In genomic region chr12:78693281-78693680, GRCm38 (mm10) we compare ENCODE assay signal across 14 mouse cellular contexts. TPM values are rescaled to one million over a fixed set of nuclear protein-coding genes. Genes with fewer than 3 reads are reported as not detected.
"Had no signal": no experiment of that assay in that cellular context is flagged by ENCODE, and none has a peak within 500 bp of the region (broad histone marks: within the 10 kb centered on the region; RNA-seq: fewer than 3 reads in every experiment).

No protein-coding gene starts in this region.

- H3K9ac ChIP-seq: intestine, embryonic 15.5 days; limb, embryonic 15.5 days; liver, embryonic 13.5 days; midbrain, embryonic 12.5 days; neural tube, embryonic 13.5 days had no signal

- ATAC-seq: intestine, embryonic 15.5 days; midbrain, embryonic 16.5 days had no signal

- H3K36me3 ChIP-seq: intestine, embryonic 15.5 days; limb, embryonic 15.5 days; liver, embryonic 13.5 days; midbrain, embryonic 12.5 days; neural tube, embryonic 13.5 days had no signal

- H3K4me2 ChIP-seq: intestine, embryonic 15.5 days; limb, embryonic 15.5 days; liver, embryonic 13.5 days; midbrain, embryonic 12.5 days; neural tube, embryonic 13.5 days had no signal

- H3K9me3 ChIP-seq: intestine, embryonic 15.5 days; limb, embryonic 15.5 days; liver, embryonic 13.5 days; midbrain, embryonic 12.5 days; neural tube, embryonic 13.5 days had no signal

- H3K27ac ChIP-seq: intestine, embryonic 15.5 days; limb, embryonic 15.5 days; liver, embryonic 13.5 days; midbrain, embryonic 12.5 days; neural tube, embryonic 13.5 days had no signal

- DNase-seq: liver, embryonic 13.5 days; lung, adult 18-20 months; retina, postnatal 1 day; thymus, adult 2 months; thymus, postnatal 25 days had no signal

- H3K4me1 ChIP-seq: intestine, embryonic 15.5 days; limb, embryonic 15.5 days; liver, embryonic 13.5 days; midbrain, embryonic 12.5 days; neural tube, embryonic 13.5 days had no signal

- H3K27me3 ChIP-seq: intestine, embryonic 15.5 days; limb, embryonic 15.5 days; liver, embryonic 13.5 days; midbrain, embryonic 12.5 days; neural tube, embryonic 13.5 days had no signal

- H3K4me3 ChIP-seq: intestine, embryonic 15.5 days; limb, embryonic 15.5 days; liver, embryonic 13.5 days; midbrain, embryonic 12.5 days; neural tube, embryonic 13.5 days had no signal

RNA-seq across cellular contexts. Expression of gene Fam71d, which starts 1.9 kb away (rescaled TPM):
- polyA plus RNA-seq: intestine, embryonic 15.5 days; limb, embryonic 11.5 days; limb, embryonic 15.5 days; liver, embryonic 13.5 days; lung, embryonic 16.5 days; midbrain, embryonic 12.5 days; small intestine, adult 2 months; stomach, embryonic 16.5 days; thymus, adult 2 months had no signal
